Mouse (Mus musculus) liver, embryonic 12.5 days (tissue): ENCODE results near the gene Adora3. TPM values are rescaled to one million over a fixed set of nuclear protein-coding genes. Genes with fewer than 3 reads are reported as not detected.
A peak's percentile ranks its signal among the peaks of the same experiment; 100 is the strongest.

Experiments
- ATAC-seq: fragments of 200-750 bp; cut with Nextera tagmentation; 2 replicates; pipeline ENCODE4 v1.8.0; 2017; ENCODE audit warnings: moderate number of reproducible peaks, mild to moderate bottlenecking, moderate library complexity
- H3K27ac ChIP-seq: fragments of 300-500 bp; sonication (generic); 2 replicates; pipeline ENCODE4 v1.5.1; 2016; ENCODE audit warnings: mild to moderate bottlenecking
- H3K27me3 ChIP-seq: fragments of 300-500 bp; sonication (generic); replicated peaks from 2 replicates; pipeline ENCODE4 v1.6.1; 2016; ENCODE audit warnings: mild to moderate bottlenecking, moderate library complexity
- H3K36me3 ChIP-seq: fragments of 300-500 bp; sonication (generic); 2 replicates; pipeline ENCODE4 v1.6.1; 2016; ENCODE audit warnings: mild to moderate bottlenecking, moderate library complexity
- H3K4me1 ChIP-seq: fragments of 300-500 bp; sonication (generic); 2 replicates; pipeline ENCODE4 v1.6.1; 2016
- H3K4me2 ChIP-seq: fragments of 300-500 bp; sonication (generic); 2 replicates; pipeline ENCODE4 v1.6.1; 2016; ENCODE audit warnings: mild to moderate bottlenecking, moderate library complexity
- H3K4me3 ChIP-seq: fragments of 300-500 bp; sonication (generic); 2 replicates; pipeline ENCODE4 v1.5.1; 2016; ENCODE audit warnings: mild to moderate bottlenecking, moderate library complexity
- H3K9ac ChIP-seq: fragments of 300-500 bp; sonication (generic); 2 replicates; pipeline ENCODE4 v1.6.1; 2016; ENCODE audit warnings: mild to moderate bottlenecking, moderate library complexity
- H3K9me3 ChIP-seq: fragments of 300-500 bp; sonication (generic); replicated peaks from 2 replicates; pipeline ENCODE4 v1.6.1; 2016; ENCODE audit warnings: mild to moderate bottlenecking, moderate library complexity
- WGBS: fragments of 180-500 bp; shearing (Covaris S2); methylation state at CpG from one replicate; pipeline ENCODE4 v1.1.7; 2016; ENCODE audit not compliant: insufficient replicate concordance; 5-methylcytosine and 5-hydroxymethylcytosine counted together
- polyA plus RNA-seq: library from polyadenylated mRNA; unstranded; fragments of >200 nt; fragmentation: Nextera tagmentation; extraction: Ambion mirVana; gene quantifications from 2 replicates; pipeline ENCODE4 v1.2.1, GENCODE M21; 2016

The Adora3 gene
- polyA plus RNA-seq, 1 experiment from 2014 or later = 0.17 TPM

GRCm38 (mm10) chr3:105927561-105928194, 57.0 kb downstream of the Adora3 start:
- Histone ChIP-seq H3K27me3 (no peaks in the 10 kb centered on the region), H3K9me3 (no peaks in the 10 kb centered on the region), H3K4me2 (no peak overlapping the region), H3K4me3 (no peak overlapping the region), H3K36me3 (no peaks in the 10 kb centered on the region), H3K9ac (no peak overlapping the region), H3K4me1 (peaks cover 59% of the 10 kb centered on the region), H3K27ac (no peak overlapping the region)
- no peak for ATAC-seq
- 72% methylated on average over 7 of the region's 7 CpGs for WGBS

GRCm38 (mm10) chr3:105928195-105928569, 57.5 kb downstream of the Adora3 start:
- H3K27me3 ChIP-seq = no peaks in the 10 kb centered on the region
- no peak overlapping the region for H3K4me2 ChIP-seq

GRCm38 (mm10) chr3:105928781-105929180, 58.1 kb downstream of the Adora3 start:
- Histone ChIP-seq H3K9me3 (no peaks in the 10 kb centered on the region), H3K27me3 (no peaks in the 10 kb centered on the region), H3K4me1 (peaks cover 61% of the 10 kb centered on the region), H3K9ac (no peak overlapping the region), H3K36me3 (no peaks in the 10 kb centered on the region), H3K4me2 (no peak overlapping the region), H3K4me3 (no peak overlapping the region), H3K27ac (no peak overlapping the region)
- ATAC-seq = no peak
- 75% methylated on average over 6 of the region's 6 CpGs for WGBS

More at GRCm38 (mm10) chr3:105928195-105928569, 57.5 kb downstream of the Adora3 start:
- no peak for ATAC-seq
- peaks cover 62% of the 10 kb centered on the region for H3K4me1 ChIP-seq
- WGBS = 65% methylated on average over 3 of the region's 3 CpGs
- H3K36me3 ChIP-seq = no peaks in the 10 kb centered on the region
- H3K9me3 ChIP-seq = no peaks in the 10 kb centered on the region
- no peak overlapping the region for H3K27ac ChIP-seq
- no peak overlapping the region for H3K4me3 ChIP-seq
- no peak overlapping the region for H3K9ac ChIP-seq

GRCm38 (mm10) chr3:105929821-105930220, 59.2 kb downstream of the Adora3 start:
- no peaks in the 10 kb centered on the region for H3K27me3 ChIP-seq
- no peak overlapping the region for H3K27ac ChIP-seq
- H3K36me3 ChIP-seq = no peaks in the 10 kb centered on the region
- no peak overlapping the region for H3K4me2 ChIP-seq
- 52% methylated on average over 7 of the region's 7 CpGs for WGBS
- ATAC-seq = no peak
- no peak overlapping the region for H3K9ac ChIP-seq
- no peak overlapping the region for H3K4me3 ChIP-seq
- H3K9me3 ChIP-seq = no peaks in the 10 kb centered on the region
- H3K4me1 ChIP-seq = peaks cover 51% of the 10 kb centered on the region

GRCm38 (mm10) chr3:105931095-105931494, 60.4 kb downstream of the Adora3 start:
- ATAC-seq = no peak
- no peak overlapping the region for H3K4me2 ChIP-seq
- no peaks in the 10 kb centered on the region for H3K27me3 ChIP-seq
- H3K4me1 ChIP-seq = peaks cover 40% of the 10 kb centered on the region
- H3K9me3 ChIP-seq = no peaks in the 10 kb centered on the region
- WGBS = 36% methylated on average over 2 of the region's 2 CpGs
- no peak overlapping the region for H3K4me3 ChIP-seq
- H3K36me3 ChIP-seq = no peaks in the 10 kb centered on the region
- no peak overlapping the region for H3K27ac ChIP-seq
- no peak overlapping the region for H3K9ac ChIP-seq

GRCm38 (mm10) chr3:105932240-105933071, 61.8 kb downstream of the Adora3 start, which contains the start of gene I830077J02Rik:
TSS of gene I830077J02Rik (minus strand) at chr3:105932664.
- Histone ChIP-seq H3K27me3 (no peaks in the 10 kb centered on the region), H3K27ac (peak within 1 kb of the TSS; percentile 57), H3K4me3 (peak within 1 kb of the TSS; percentile 16; the same call in 1 of the 2 replicates), H3K36me3 (peaks cover 9% of the 10 kb centered on the region), H3K9ac (0 out of 2 replicates have a peak within 1 kb of the TSS, but pooled peaks have one; percentile 30), H3K4me1 (peaks cover 35% of the 10 kb centered on the region), H3K9me3 (no peaks in the 10 kb centered on the region), H3K4me2 (peak within 1 kb of the TSS; percentile 25)
- WGBS = 24% methylated on average over 8 of the region's 8 CpGs
- ATAC-seq = peak; percentile 63

GRCm38 (mm10) chr3:105933926-105934325, 63.3 kb downstream of the Adora3 start:
- Histone ChIP-seq H3K4me1 (peaks cover 23% of the 10 kb centered on the region), H3K4me2 (no peak overlapping the region), H3K4me3 (no peak overlapping the region), H3K27ac (no peak overlapping the region), H3K27me3 (no peaks in the 10 kb centered on the region), H3K9ac (no peak overlapping the region), H3K9me3 (no peaks in the 10 kb centered on the region), H3K36me3 (peaks cover 13% of the 10 kb centered on the region)
- no peak for ATAC-seq
- 79% methylated on average over 6 of the region's 6 CpGs for WGBS

- H3K4me3 ChIP-seq = no peak overlapping the region
- no peak overlapping the region for H3K9ac ChIP-seq
- peaks cover 14% of the 10 kb centered on the region for H3K4me1 ChIP-seq
- ATAC-seq = no peak
- H3K27ac ChIP-seq = no peak overlapping the region
- no peak overlapping the region for H3K4me2 ChIP-seq
- no peaks in the 10 kb centered on the region for H3K27me3 ChIP-seq
- no peaks in the 10 kb centered on the region for H3K9me3 ChIP-seq
- peaks cover 15% of the 10 kb centered on the region for H3K36me3 ChIP-seq
- WGBS = 85% methylated on average over 5 of the region's 5 CpGs
These were observed 64.4 kb downstream of the Adora3 start for GRCm38 (mm10) chr3:105935033-105935432.

- Histone ChIP-seq H3K4me3 (no peak overlapping the region), H3K4me1 (peaks cover 14% of the 10 kb centered on the region), H3K4me2 (no peak overlapping the region), H3K36me3 (peaks cover 25% of the 10 kb centered on the region), H3K27ac (no peak overlapping the region), H3K9ac (no peak overlapping the region), H3K27me3 (no peaks in the 10 kb centered on the region), H3K9me3 (no peaks in the 10 kb centered on the region)
- 75% methylated on average over 4 of the region's 4 CpGs for WGBS
- ATAC-seq = no peak
These were observed 65.5 kb downstream of the Adora3 start for GRCm38 (mm10) chr3:105936111-105936510.

- Histone ChIP-seq H3K27me3 (no peaks in the 10 kb centered on the region), H3K36me3 (peaks cover 91% of the 10 kb centered on the region)
- 86% methylated on average over 7 of the region's 7 CpGs for WGBS
These were observed 80.7 kb downstream of the Adora3 start for GRCm38 (mm10) chr3:105951348-105951747.

GRCm38 (mm10) chr3:105957235-105957634, 86.6 kb downstream of the Adora3 start:
- ATAC-seq = no peak
- no peaks in the 10 kb centered on the region for H3K27me3 ChIP-seq
- H3K4me1 ChIP-seq = peaks cover 43% of the 10 kb centered on the region
- H3K27ac ChIP-seq = no peak overlapping the region
- H3K9ac ChIP-seq = peak overlapping the region; percentile 94; the same call in 1 of the 2 replicates
- no peaks in the 10 kb centered on the region for H3K9me3 ChIP-seq
- H3K36me3 ChIP-seq = peaks cover 62% of the 10 kb centered on the region
- H3K4me2 ChIP-seq = peak overlapping the region; percentile 86
- 93% methylated on average over 1 of the region's 1 CpGs for WGBS
- peak overlapping the region; percentile 85; the same call in 1 of the 2 replicates for H3K4me3 ChIP-seq

More at GRCm38 (mm10) chr3:105951348-105951747, 80.7 kb downstream of the Adora3 start:
- Histone ChIP-seq H3K4me3 (no peak overlapping the region), H3K9me3 (no peaks in the 10 kb centered on the region), H3K9ac (no peak overlapping the region), H3K4me1 (peaks cover 18% of the 10 kb centered on the region), H3K27ac (no peak overlapping the region), H3K4me2 (no peak overlapping the region)
- no peak for ATAC-seq

- Histone ChIP-seq H3K9ac (peak overlapping the region; percentile 94), H3K4me1 (peaks cover 43% of the 10 kb centered on the region), H3K27me3 (no peaks in the 10 kb centered on the region), H3K27ac (peak overlapping the region; percentile 92), H3K4me3 (peak overlapping the region; percentile 85), H3K4me2 (peak overlapping the region; percentile 86), H3K36me3 (peaks cover 62% of the 10 kb centered on the region), H3K9me3 (no peaks in the 10 kb centered on the region)
- 27% methylated on average over 5 of the region's 5 CpGs for WGBS
- ATAC-seq = no peak
These were observed 87.5 kb downstream of the Adora3 start for GRCm38 (mm10) chr3:105958204-105958603.
